Mouse (Mus musculus) C2C12 (cell line): ENCODE measurements at regions not wholly inside any gene's neighbourhood (a gene's known extent, or its start where the extent isn't known, plus 50 kb on each side); places are given as distances from the start of the nearest gene placed in this dataset.

ENCODE experiments used
- CTCF ChIP-seq: IDR thresholded peaks from one replicate; pipeline ENCODE4 v1.5.1; 2011; ENCODE audit not compliant: control insufficient read depth, insufficient read depth, insufficient read length
- FOSL1 ChIP-seq: IDR thresholded peaks from one replicate; pipeline ENCODE4 v1.8.0; 2011; ENCODE audit warnings: mild to moderate bottlenecking, low read length; ENCODE audit not compliant: poor library complexity, insufficient read depth, severe bottlenecking
- MAX ChIP-seq: IDR thresholded peaks from one replicate; pipeline ENCODE4 v1.6.1; 2011; ENCODE audit warnings: mild to moderate bottlenecking, control low read depth
- MYOG ChIP-seq: IDR thresholded peaks from one replicate; pipeline ENCODE4 v1.6.1; 2011; ENCODE audit not compliant: control insufficient read depth, insufficient read length; ENCODE audit errors: extremely low read depth

DNA sequence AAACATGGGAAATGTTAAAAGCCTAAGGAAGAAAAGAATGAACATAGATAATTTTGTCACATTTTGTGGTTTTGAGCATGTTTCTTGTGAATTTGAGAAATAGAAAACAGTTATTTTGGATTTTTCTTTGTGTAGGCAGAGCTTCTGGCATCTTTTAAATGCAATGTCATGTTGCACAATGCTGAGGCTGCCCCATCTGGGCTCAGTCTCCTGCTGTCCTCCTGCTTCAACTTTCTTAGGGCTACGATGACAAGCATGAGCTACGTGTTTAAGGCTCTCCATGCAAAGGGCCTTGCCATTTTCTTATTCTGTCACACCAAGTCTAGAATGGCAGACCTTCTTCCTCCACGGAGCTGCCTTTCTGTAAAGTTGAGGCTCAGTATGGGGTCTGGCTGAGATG lies 1141.6 kb upstream of the A1bg start:
- no peak for TF ChIP-seq CTCF
- TF ChIP-seq MAX: no peak
- no peak for TF ChIP-seq FOSL1
- TF ChIP-seq MYOG: no peak
